Mouse (Mus musculus) ES-E14 (cell line): ENCODE data around the gene Foxp1. TPM values are rescaled to one million over a fixed set of nuclear protein-coding genes. Genes with fewer than 3 reads are reported as not detected.

Experiments used
- DNase-seq: peaks from one replicate; pipeline ENCODE4 v3.0.0-alpha.2; 2013; ENCODE audit warnings: low read depth, low spot score
- H3K27ac ChIP-seq: 2 replicates; pipeline ENCODE4 v1.5.1; 2012; ENCODE audit warnings: low read depth, mild to moderate bottlenecking, low read length, moderate library complexity, mixed read lengths; ENCODE audit not compliant: poor library complexity, insufficient read depth, severe bottlenecking
- H3K36me3 ChIP-seq: 2 replicates; pipeline ENCODE4 v1.6.1; 2012; ENCODE audit warnings: mild to moderate bottlenecking, low read length, moderate library complexity, mixed read lengths; ENCODE audit not compliant: control insufficient read depth, poor library complexity, insufficient read depth, severe bottlenecking
- H3K4me1 ChIP-seq, 2 experiments: fragments of 150-350 bp in 1 of 2; sonication (generic) in 1 of 2; 2 replicates each; pipeline ENCODE4 v1.6.1; 2012; ENCODE audit warnings: low read length in 2 of 2, mild to moderate bottlenecking in 1 of 2, mixed read lengths in 1 of 2; ENCODE audit not compliant: control insufficient read depth in 2 of 2, insufficient read depth in 2 of 2, poor library complexity in 1 of 2
- H3K4me3 ChIP-seq, 2 experiments: fragments of 150-350 bp in 1 of 2; sonication (generic) in 1 of 2; 2 replicates each; pipeline ENCODE4 v1.5.1; 2012; ENCODE audit warnings: low read length in 2 of 2, low read depth in 1 of 2, mild to moderate bottlenecking in 1 of 2, mixed read lengths in 1 of 2; ENCODE audit not compliant: insufficient read depth in 1 of 2, poor library complexity in 1 of 2, severe bottlenecking in 1 of 2
- H3K9ac ChIP-seq: 2 replicates; pipeline ENCODE4 v1.6.1; 2012; ENCODE audit warnings: low read depth, mild to moderate bottlenecking, low read length, mixed read lengths; ENCODE audit not compliant: poor library complexity, insufficient read depth, severe bottlenecking
- H3K9me3 ChIP-seq: fragments of 150-350 bp; sonication (generic); 2 replicates; pipeline ENCODE4 v1.6.1; 2012; ENCODE audit warnings: low read depth, mild to moderate bottlenecking, low read length; ENCODE audit not compliant: control insufficient read depth, insufficient read depth
- CHD2 ChIP-seq: IDR thresholded peaks from 2 replicates; pipeline ENCODE4 v1.6.1; 2014; ENCODE audit warnings: mild to moderate bottlenecking, low read depth, low read length, inconsistent platforms
- HCFC1 ChIP-seq: IDR thresholded peaks from 2 replicates; pipeline ENCODE4 v1.6.1; 2012; ENCODE audit warnings: low read length, inconsistent platforms, borderline replicate concordance; ENCODE audit not compliant: insufficient read depth
- MAFK ChIP-seq: IDR thresholded peaks from 2 replicates; pipeline ENCODE4 v1.6.1; 2014; ENCODE audit warnings: mild to moderate bottlenecking, low read depth, low read length, inconsistent platforms; ENCODE audit not compliant: insufficient read depth
- ZC3H11A ChIP-seq: IDR thresholded peaks from 2 replicates; pipeline ENCODE4 v1.6.1; 2012; ENCODE audit warnings: low read depth, mild to moderate bottlenecking, inconsistent platforms, low read length, borderline replicate concordance
- ZNF384 ChIP-seq: IDR thresholded peaks from 2 replicates; pipeline ENCODE4 v1.6.1; 2012; ENCODE audit warnings: low read depth, low read length, inconsistent platforms
- in situ Hi-C, 2 experiments: fragments of 600-800 bp; cut with MboI; formaldehyde crosslinking; loops; one replicate each; pipeline ENCODE4 v1.15.1; 2025; ENCODE audit warnings: low sequenced_read_pairs in 2 of 2, inconsistent platforms in 1 of 2; ENCODE audit not compliant: unreplicated experiment in 2 of 2
- total RNA-seq: library from RNA; depleted of rRNA; stranded (reverse); fragments of 300-350 nt; gene quantifications from 2 replicates; pipeline ENCODE4 v1.2.3, GENCODE M21; 2012

The Foxp1 gene
- total RNA-seq, 1 experiment = 70.0 TPM

DNA sequence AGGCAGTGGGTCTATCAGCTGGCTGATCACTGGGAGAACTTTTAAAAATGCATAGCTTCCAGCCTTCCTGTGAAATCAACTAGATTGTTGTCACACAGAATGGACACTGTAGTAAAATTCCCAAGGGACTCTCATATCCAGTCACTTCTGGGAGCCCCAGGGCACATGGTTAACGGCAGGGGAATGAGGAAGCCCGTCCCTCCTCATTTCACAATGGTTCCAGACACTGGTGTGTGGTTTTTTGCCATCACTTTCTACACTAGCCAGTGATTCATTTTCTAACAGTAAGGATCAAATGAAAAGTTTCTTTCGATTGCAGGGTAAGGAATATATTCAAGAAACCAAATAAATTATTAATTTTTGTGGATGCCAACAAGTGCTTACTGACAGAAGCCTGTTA is 54.7 kb downstream of the Foxp1 start:
- peaks cover 0 to 4% of the 10 kb centered on the region in 2 experiments; a peak in 1 of 4 replicates for H3K4me1 ChIP-seq
- no peak for TF ChIP-seq CHD2
- no peak for TF ChIP-seq ZNF384
- no peak for TF ChIP-seq ZC3H11A
- TF ChIP-seq MAFK = no peak
- no peak for TF ChIP-seq HCFC1

DNA sequence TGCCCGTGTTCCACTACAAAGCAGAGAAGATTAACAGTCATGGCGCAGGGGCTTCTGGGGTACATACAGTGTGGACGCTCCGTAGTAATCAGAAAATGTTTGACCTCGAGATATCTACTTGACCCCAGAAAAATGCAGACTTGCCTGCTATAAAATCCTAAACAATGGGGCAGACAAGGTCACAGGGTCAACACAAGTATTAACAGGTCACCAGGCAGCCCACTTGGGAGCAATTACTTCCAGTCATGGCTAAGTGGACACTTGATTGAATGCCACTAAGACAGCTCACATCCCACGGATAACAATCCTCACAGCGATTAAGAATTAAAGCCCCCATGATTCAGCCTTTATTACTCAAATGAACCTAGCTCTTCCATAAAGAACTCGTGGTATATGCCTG is 55.4 kb downstream of the Foxp1 start:
- DNase-seq = no peak
- Histone ChIP-seq H3K9ac (no peak overlapping the region), H3K27ac (no peak overlapping the region), H3K4me1 (peaks cover 0 to 4% of the 10 kb centered on the region in 2 experiments; a peak in 1 of 4 replicates), H3K4me3 (no peak overlapping the region), H3K9me3 (no peaks in the 10 kb centered on the region), H3K36me3 (no peaks in the 10 kb centered on the region)
- in situ Hi-C loops = no loop called here
- no peak for TF ChIP-seq ZNF384
- TF ChIP-seq CHD2 = no peak
- no peak for TF ChIP-seq ZC3H11A

More for the DNA sequence above, 54.7 kb downstream of the Foxp1 start:
- Histone ChIP-seq H3K36me3 (no peaks in the 10 kb centered on the region), H3K9me3 (no peaks in the 10 kb centered on the region), H3K27ac (no peak overlapping the region), H3K9ac (no peak overlapping the region), H3K4me3 (no peak overlapping the region)
- no peak for DNase-seq
- in situ Hi-C loops = no loop called here

DNA sequence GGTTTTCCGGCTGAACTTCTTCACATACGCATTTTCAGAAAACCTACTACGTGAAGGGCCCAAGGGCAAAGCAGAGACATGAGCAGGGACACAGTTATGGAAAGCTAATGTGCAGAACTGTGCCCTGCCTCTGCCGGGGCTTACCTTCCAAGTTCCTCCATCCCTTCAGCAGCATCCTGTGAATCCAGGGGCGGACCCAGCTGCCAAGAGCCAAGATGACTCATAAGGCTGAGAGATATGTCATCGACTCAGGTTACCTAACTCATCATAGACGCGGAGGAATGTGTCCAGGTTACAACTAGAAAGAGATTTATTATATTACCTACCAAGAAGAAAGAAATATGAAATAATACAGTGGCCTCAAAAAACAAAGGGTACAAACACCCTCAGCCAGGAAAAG is 56.2 kb downstream of the Foxp1 start:
- no peak for DNase-seq
- Histone ChIP-seq H3K36me3 (no peaks in the 10 kb centered on the region), H3K4me3 (no peak overlapping the region), H3K4me1 (peaks cover 0 to 4% of the 10 kb centered on the region in 2 experiments; a peak in 1 of 4 replicates), H3K9me3 (no peaks in the 10 kb centered on the region), H3K9ac (no peak overlapping the region), H3K27ac (no peak overlapping the region)
- TF ChIP-seq HCFC1 = no peak
- TF ChIP-seq ZNF384 = no peak
- no peak for TF ChIP-seq CHD2
- no peak for TF ChIP-seq ZC3H11A
- TF ChIP-seq MAFK = no peak
- in situ Hi-C loops = no loop called here

DNA sequence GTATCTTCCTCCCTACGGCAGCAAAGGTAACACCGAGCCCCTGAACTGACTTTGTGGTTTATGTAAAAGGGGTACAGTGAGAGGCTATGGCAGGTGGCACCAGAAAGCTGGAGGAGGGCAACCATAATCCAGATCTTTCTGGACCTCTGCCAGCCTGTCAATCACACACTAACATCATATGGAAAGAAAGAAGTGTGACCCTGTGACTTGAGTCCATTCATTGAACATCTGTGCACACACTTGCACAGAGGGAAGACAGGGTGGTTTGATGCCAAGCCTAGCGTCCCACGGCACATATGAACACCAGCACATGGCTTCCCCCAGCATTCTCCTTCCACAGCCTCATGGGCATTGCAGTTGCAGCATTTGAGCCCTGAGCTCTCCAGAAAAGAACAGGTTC is 58.1 kb downstream of the Foxp1 start:
- TF ChIP-seq CHD2 = no peak
- TF ChIP-seq HCFC1 = no peak
- TF ChIP-seq ZC3H11A = no peak
- TF ChIP-seq MAFK = no peak
- no peak for TF ChIP-seq ZNF384
- in situ Hi-C loops = no loop called here
- no peaks in the 10 kb centered on the region for H3K9me3 ChIP-seq
- H3K9ac ChIP-seq = no peak overlapping the region
- H3K27ac ChIP-seq = no peak overlapping the region
- H3K36me3 ChIP-seq = no peaks in the 10 kb centered on the region
- H3K4me1 ChIP-seq = peaks cover 0 to 4% of the 10 kb centered on the region in 2 experiments; a peak in 1 of 4 replicates
- DNase-seq = no peak
- no peak overlapping the region for H3K4me3 ChIP-seq

DNA sequence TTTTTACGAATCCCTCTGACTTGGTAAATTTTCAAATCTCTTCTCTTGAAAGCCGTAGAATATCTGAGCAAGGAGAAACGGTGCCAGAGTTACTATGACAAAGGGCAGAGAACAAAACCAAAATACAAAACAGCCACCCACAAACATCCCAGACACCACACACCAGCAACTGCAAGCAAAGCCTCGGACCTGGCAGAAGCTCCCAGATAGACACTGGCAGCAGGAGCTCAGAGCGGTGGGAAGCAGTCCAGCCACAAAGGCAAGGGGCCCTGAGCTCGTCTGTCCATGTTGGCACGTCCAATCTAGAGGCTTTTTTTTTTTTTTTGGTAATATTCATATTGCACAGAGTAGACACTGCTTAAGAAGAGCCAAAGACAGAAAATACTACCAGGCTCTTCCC is 58.6 kb downstream of the Foxp1 start:
- H3K4me1 ChIP-seq = peaks cover 0 to 4% of the 10 kb centered on the region in 2 experiments; a peak in 1 of 4 replicates
- no peak overlapping the region for H3K4me3 ChIP-seq
- H3K9me3 ChIP-seq = no peaks in the 10 kb centered on the region
- in situ Hi-C loops = no loop called here
- no peak overlapping the region for H3K9ac ChIP-seq
- no peak for DNase-seq
- H3K36me3 ChIP-seq = no peaks in the 10 kb centered on the region
- no peak for TF ChIP-seq ZNF384
- no peak overlapping the region for H3K27ac ChIP-seq
